Mouse (Mus musculus) layer of hippocampus, adult 2 months (tissue): ENCODE data around the gene Olfr211. TPM values are rescaled to one million over a fixed set of nuclear protein-coding genes. Genes with fewer than 3 reads are reported as not detected.

Experiments used
- DNase-seq, 2 experiments: peaks; one replicate each; pipeline ENCODE4 v3.0.0; 2022; ENCODE audit warnings: low spot score in 2 of 2
- H3K27ac ChIP-seq: fragments of 200-600 bp; 2 replicates; pipeline ENCODE4 v1.8.1; 2022
- H3K4me3 ChIP-seq: fragments of 200-600 bp; 2 replicates; pipeline ENCODE4 v1.8.1; 2022; ENCODE audit warnings: mild to moderate bottlenecking
- CTCF ChIP-seq: fragments of 200-600 bp; conservative IDR thresholded peaks from 2 replicates; pipeline ENCODE4 v1.8.1; 2022; ENCODE audit warnings: antibody characterized with exemption, mild to moderate bottlenecking, moderate library complexity
- total RNA-seq, 2 experiments: library from RNA; stranded (reverse); gene quantifications; 2 replicates each; pipeline ENCODE4 v1.2.3; 2021

Gene Olfr211
- total RNA-seq, 2 experiments from 2014 or later = not detected

DNA sequence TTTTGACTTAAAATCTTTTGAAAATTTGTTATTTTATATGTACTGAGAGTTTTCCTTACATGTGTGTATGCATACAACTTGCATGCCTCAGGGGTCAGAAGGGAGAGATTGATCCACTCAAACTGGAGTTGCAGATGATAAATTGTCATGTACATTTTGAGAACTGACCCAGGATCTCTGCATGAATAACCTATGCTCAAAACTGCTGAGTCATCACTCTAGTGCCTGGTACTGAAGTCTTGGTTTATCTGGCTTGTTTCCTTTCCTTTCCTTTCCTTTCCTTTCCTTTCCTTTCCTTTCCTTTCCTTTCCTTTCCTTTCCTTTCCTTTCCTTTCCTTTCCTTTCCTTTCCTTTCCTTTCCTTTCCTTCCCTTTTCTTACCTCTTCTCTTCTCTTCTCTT lies 25.9 kb downstream of the Olfr211 start:
- Histone ChIP-seq H3K27ac (no peak overlapping the region), H3K4me3 (no peak overlapping the region)
- no peak for DNase-seq
- no peak for TF ChIP-seq CTCF

- H3K27ac ChIP-seq = no peak within 1 kb of the TSS
- no peak for DNase-seq
- TF ChIP-seq CTCF = no peak
- H3K4me3 ChIP-seq = no peak within 1 kb of the TSS
Observed at GRCm38 (mm10) chr6:116538156-116538555, 49.3 kb downstream of the Olfr211 start, which contains the start of gene Olfr213. Gene Olfr213 (plus strand): TSS chr6:116538456.

- H3K4me3 ChIP-seq = no peak overlapping the region
- no peak for TF ChIP-seq CTCF
- DNase-seq = no peak
Observed at GRCm38 (mm10) chr6:116542500-116542899, 53.6 kb downstream of the Olfr211 start.

More at GRCm38 (mm10) chr6:116542500-116542899, 53.6 kb downstream of the Olfr211 start:
- H3K27ac ChIP-seq = no peak overlapping the region

Other genes with a start within 250 kb of the Olfr211 start
- 1 to 10 TPM; 8.0 to 8.1 TPM for gene Zfand4, start 224.9 kb upstream of the Olfr211 start, total RNA-seq
- 10 to 100 TPM; 46.7 to 48.6 TPM for gene March8, start 151.1 kb upstream of the Olfr211 start, total RNA-seq
- gene Alox5, start 27.9 kb upstream of the Olfr211 start, total RNA-seq = 1 to 10 TPM in 1 of 2 experiments, under 1 TPM in 1; 0.77 to 1.0 TPM
- not detected for gene Olfr212, start 17.4 kb downstream of the Olfr211 start, total RNA-seq
- not detected for gene Olfr213, start 49.4 kb downstream of the Olfr211 start, total RNA-seq
- gene Gm5580, start 62.0 kb downstream of the Olfr211 start, total RNA-seq = 1 to 10 TPM; 1.5 to 2.4 TPM
- gene Olfr214, start 65.1 kb downstream of the Olfr211 start, total RNA-seq = not detected
- not detected for gene Olfr215, start 95.1 kb downstream of the Olfr211 start, total RNA-seq
- 10 to 100 TPM; 21.2 to 22.1 TPM for gene Zfp422, start 139.9 kb downstream of the Olfr211 start, total RNA-seq
- gene Depp1, start 161.5 kb downstream of the Olfr211 start, total RNA-seq = 1 to 10 TPM in 1 of 2 experiments, under 1 TPM in 1; 0.54 to 1.4 TPM
- 1 to 10 TPM; 3.8 to 6.0 TPM for gene Rassf4, start 184.9 kb downstream of the Olfr211 start, total RNA-seq
- gene Tmem72, start 227.8 kb downstream of the Olfr211 start, total RNA-seq = under 1 TPM; 0.59 to 0.82 TPM